Mouse (Mus musculus) spleen, adult 2 months (tissue): ENCODE measurements at regions not wholly inside any gene's neighbourhood (a gene's known extent, or its start where the extent isn't known, plus 50 kb on each side); places are given as distances from the start of the nearest gene placed in this dataset.

Experiments used
- DNase-seq, 2 experiments: peaks; one replicate each; pipeline versions ENCODE4 v3.0.0 to v3.0.0-alpha.2; 2012 to 2021; ENCODE audit warnings: low spot score in 2 of 2, low read depth in 1 of 2
- H3K27ac ChIP-seq: fragments of 200-500 bp; 2 replicates; pipeline ENCODE4 v1.5.1; 2012; ENCODE audit warnings: low read length, inconsistent platforms; ENCODE audit not compliant: insufficient read depth
- H3K27me3 ChIP-seq: fragments of 200-500 bp; 2 replicates; pipeline ENCODE4 v1.6.1; 2012; ENCODE audit warnings: mild to moderate bottlenecking, moderate library complexity, low read length, inconsistent platforms; ENCODE audit not compliant: control insufficient read depth, insufficient read depth
- H3K36me3 ChIP-seq: fragments of 200-500 bp; 2 replicates; pipeline ENCODE4 v1.6.1; 2012; ENCODE audit warnings: mild to moderate bottlenecking, low read length, inconsistent platforms; ENCODE audit not compliant: control insufficient read depth, insufficient read depth
- H3K4me1 ChIP-seq: fragments of 200-500 bp; 2 replicates; pipeline ENCODE4 v1.6.1; 2011; ENCODE audit warnings: inconsistent platforms; ENCODE audit not compliant: control insufficient read depth, insufficient read depth, insufficient read length
- H3K4me3 ChIP-seq: fragments of 200-500 bp; 2 replicates; pipeline ENCODE4 v1.5.1; 2011; ENCODE audit warnings: mild to moderate bottlenecking, inconsistent platforms; ENCODE audit not compliant: insufficient read depth, insufficient read length; ENCODE audit errors: extremely low read depth
- CTCF ChIP-seq: fragments of 200-500 bp; IDR thresholded peaks from 2 replicates; pipeline ENCODE4 v1.5.1; 2011; ENCODE audit warnings: mild to moderate bottlenecking, inconsistent platforms; ENCODE audit not compliant: insufficient read depth, insufficient read length, insufficient replicate concordance; ENCODE audit errors: extremely low read depth
- POLR2A ChIP-seq: fragments of 200-500 bp; IDR thresholded peaks from 2 replicates; pipeline ENCODE4 v1.6.1; 2011; ENCODE audit warnings: low read depth, low read length, inconsistent platforms
- WGBS: fragments of 180-500 bp; shearing (Covaris S2); methylation state at CpG from one replicate; pipeline ENCODE4 v1.1.7; 2018; 5-methylcytosine and 5-hydroxymethylcytosine counted together

DNA sequence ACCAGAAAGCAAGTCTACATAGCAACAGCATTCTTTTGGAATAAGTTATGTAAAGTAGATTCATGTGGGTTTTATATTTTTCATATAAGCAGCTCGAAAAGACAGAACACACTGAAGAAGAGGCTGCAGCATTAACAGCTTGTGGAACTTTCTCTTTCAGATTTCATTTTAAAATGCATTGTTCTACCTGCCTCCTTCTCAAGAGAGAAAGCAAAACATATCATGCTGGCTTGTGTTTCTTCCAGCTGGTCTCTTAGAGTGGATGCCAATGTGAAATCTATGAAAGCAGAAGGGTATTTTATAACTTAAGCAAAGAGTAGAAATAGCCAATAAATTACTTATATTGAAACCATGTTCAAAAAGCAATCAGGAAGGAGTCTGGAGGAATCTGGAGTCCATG, 74.2 kb upstream of the Sstr4 start:
- 67% methylated on average over 1 of the region's 1 CpGs for WGBS
- Histone ChIP-seq H3K36me3 (no peaks in the 10 kb centered on the region), H3K27me3 (no peaks in the 10 kb centered on the region), H3K4me3 (no peak overlapping the region), H3K27ac (no peak overlapping the region), H3K4me1 (no peaks in the 10 kb centered on the region)
- DNase-seq, result no peak
- TF ChIP-seq CTCF, result no peak

DNA sequence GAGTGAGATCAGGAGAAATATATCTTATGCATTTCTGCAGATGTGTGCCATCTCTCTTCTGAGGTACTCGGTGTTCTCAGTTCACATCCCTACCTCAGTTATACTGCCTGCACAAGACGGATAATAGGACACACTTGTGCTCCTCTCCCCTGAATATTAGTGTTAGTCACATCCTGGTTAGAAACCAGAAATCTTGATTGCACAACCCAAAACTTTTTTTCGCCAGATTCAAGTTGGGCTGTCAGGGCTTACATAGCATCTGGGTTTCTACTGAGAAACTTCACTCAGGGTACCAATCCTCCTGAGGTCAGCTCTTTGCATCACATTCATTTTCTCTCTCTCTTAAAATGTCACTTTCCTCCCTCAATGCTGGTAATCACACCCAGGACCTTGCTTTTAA, 69.8 kb upstream of the Sstr4 start:
- H3K4me3 ChIP-seq, result no peak overlapping the region
- no peaks in the 10 kb centered on the region for H3K27me3 ChIP-seq
- H3K36me3 ChIP-seq, result no peaks in the 10 kb centered on the region
- H3K27ac ChIP-seq, result no peak overlapping the region
- no peak for DNase-seq
- 82% methylated on average over 3 of the region's 3 CpGs for WGBS
- H3K4me1 ChIP-seq, result no peaks in the 10 kb centered on the region
- TF ChIP-seq CTCF, result no peak
- no peak for TF ChIP-seq POLR2A

DNA sequence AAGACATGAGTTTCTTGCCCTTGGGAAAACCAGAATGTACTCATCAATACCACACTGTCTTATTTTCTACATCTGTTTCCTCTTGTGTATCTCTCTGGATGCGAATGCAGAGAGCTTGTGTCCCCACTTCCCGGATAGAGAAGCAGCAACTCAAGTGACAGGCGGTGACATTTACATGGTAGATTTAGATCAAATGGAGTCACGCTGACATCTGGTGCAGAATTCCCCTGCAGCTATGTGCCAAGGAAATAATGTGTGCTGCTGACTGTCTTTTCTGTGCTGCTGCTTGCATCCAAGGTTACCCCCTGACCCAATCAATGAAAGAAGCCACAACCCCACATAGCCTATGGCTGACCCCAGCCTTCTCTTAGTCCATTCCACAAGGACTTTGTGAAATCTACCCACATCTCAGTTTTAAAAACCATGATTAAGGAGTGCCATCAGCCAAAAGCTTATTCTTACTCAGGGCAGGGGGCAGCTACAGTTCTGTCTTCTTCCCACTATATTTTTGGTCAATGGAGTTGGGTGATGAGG, 69.2 kb upstream of the Sstr4 start:
- no peaks in the 10 kb centered on the region for H3K36me3 ChIP-seq
- WGBS, result 79% methylated on average over 4 of the region's 4 CpGs
- no peak for DNase-seq
- no peak overlapping the region for H3K4me3 ChIP-seq
- no peak overlapping the region for H3K27ac ChIP-seq
- TF ChIP-seq POLR2A, result no peak
- TF ChIP-seq CTCF, result no peak
- no peaks in the 10 kb centered on the region for H3K4me1 ChIP-seq
- H3K27me3 ChIP-seq, result no peaks in the 10 kb centered on the region

DNA sequence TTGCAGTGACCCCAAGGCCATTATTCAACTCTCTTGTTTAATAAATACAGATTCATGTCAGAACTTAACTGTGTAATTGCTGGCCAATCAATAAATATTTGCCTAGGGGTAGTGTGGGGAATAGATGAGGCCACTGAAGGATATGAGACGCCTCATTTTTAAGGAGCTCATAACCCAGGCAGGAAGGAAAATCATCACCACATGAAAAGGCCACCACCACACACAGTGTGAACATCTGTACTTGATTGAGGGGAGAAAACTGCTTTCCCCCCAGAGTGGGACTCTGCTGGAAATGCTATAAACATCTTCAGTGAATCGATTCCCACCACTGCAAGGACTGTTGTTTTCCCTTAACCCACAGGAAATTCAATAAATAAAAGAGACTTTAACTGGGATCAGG, 68.7 kb upstream of the Sstr4 start:
- DNase-seq, result no peak
- WGBS, result 25% methylated on average over 2 of the region's 2 CpGs
- no peak for TF ChIP-seq CTCF
- no peak for TF ChIP-seq POLR2A
- H3K36me3 ChIP-seq, result no peaks in the 10 kb centered on the region
- H3K27me3 ChIP-seq, result no peaks in the 10 kb centered on the region
- no peak overlapping the region for H3K27ac ChIP-seq
- H3K4me1 ChIP-seq, result no peaks in the 10 kb centered on the region
- no peak overlapping the region for H3K4me3 ChIP-seq

DNA sequence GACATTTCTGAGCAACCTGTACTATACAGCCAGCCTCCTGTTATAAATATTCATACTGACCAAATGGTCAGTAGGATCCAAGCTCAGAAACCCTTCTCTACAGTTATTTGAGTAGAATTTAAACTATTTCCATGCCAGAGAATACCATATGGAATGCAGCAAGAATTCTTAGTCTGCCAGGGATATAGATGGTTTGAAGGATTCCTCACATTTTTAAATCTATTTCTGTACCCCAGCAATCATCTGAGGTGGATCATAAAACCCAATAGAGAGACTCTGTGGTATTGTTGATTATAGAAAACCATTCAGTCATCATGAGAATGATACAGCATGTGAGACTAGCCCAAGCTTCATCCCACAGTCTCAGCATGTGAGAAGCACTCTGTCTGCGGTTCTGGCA, 67.6 kb upstream of the Sstr4 start:
- H3K27me3 ChIP-seq, result no peaks in the 10 kb centered on the region
- WGBS, result 76% methylated on average over 1 of the region's 1 CpGs
- no peaks in the 10 kb centered on the region for H3K36me3 ChIP-seq
- H3K4me3 ChIP-seq, result no peak overlapping the region
- no peak for TF ChIP-seq POLR2A
- no peak for TF ChIP-seq CTCF
- no peak overlapping the region for H3K27ac ChIP-seq
- H3K4me1 ChIP-seq, result no peaks in the 10 kb centered on the region
- no peak for DNase-seq

DNA sequence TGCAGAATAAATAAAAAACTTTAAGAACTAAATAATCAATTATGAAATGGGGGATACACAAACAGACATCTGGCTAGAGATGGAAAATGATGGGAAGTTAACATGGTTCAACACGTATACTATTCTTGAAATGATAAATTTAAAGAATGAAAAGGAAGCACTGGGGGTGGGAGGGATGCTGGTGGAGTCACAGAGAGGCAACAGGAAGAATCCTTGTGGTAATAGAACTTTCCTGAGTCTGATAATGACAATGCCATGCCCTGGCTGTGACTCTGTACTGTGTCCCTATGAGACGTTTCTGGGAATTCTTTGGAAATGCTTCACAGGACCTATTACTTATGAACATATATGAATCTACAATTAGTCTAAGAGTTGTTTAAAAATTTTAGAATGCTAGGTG, 64.8 kb upstream of the Sstr4 start:
- 78% methylated on average over 2 of the region's 2 CpGs for WGBS
- no peak for DNase-seq
- no peak overlapping the region for H3K4me3 ChIP-seq
- no peaks in the 10 kb centered on the region for H3K36me3 ChIP-seq
- no peak overlapping the region for H3K27ac ChIP-seq
- H3K27me3 ChIP-seq, result no peaks in the 10 kb centered on the region
- TF ChIP-seq POLR2A (no peak), CTCF (no peak)
- no peaks in the 10 kb centered on the region for H3K4me1 ChIP-seq

DNA sequence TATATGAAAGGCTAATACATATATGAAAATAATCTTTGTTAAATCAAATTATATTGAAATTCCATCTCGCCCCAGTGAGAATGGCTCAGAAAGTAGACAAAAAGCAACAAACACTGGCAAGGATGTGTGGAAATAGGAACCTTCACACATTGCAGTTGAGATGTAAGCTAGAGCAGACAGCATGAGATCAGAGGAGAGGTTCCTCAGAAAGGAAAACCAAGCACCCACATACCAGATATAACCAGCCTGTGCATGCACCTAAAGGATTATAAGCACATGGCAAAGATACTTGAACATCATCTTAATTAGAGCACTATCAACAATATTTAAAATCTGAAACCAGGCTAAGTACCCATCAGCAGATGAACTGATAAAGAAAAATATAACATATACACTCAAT, 60.6 kb upstream of the Sstr4 start:
- H3K4me1 ChIP-seq, result no peaks in the 10 kb centered on the region
- no peak for TF ChIP-seq CTCF
- TF ChIP-seq POLR2A, result no peak
- DNase-seq, result no peak
- H3K27me3 ChIP-seq, result no peaks in the 10 kb centered on the region
- H3K4me3 ChIP-seq, result no peak overlapping the region
- no peaks in the 10 kb centered on the region for H3K36me3 ChIP-seq
- H3K27ac ChIP-seq, result no peak overlapping the region
- WGBS, result 87% methylated on average over 1 of the region's 1 CpGs
